Comparison of ENCODE assay signal across 8 mouse cellular contexts in genomic region chr10:78244438-78245224, GRCm38 (mm10). TPM values are rescaled to one million over a fixed set of nuclear protein-coding genes. Genes with fewer than 3 reads are reported as not detected.
DNase-seq lines count a peak whose midpoint lies in the region; ATAC-seq and TF ChIP-seq lines count a peak whose summit lies in the region.

Gene Trappc10 (minus strand): TSS chr10:78244641.

- H3K9ac ChIP-seq in lung, embryonic 16.5 days (ENCODE audit: low read length) = peak within 1 kb of the TSS; percentile 85

- H3K9me3 ChIP-seq in G1E (replicated peaks) = no peaks in the 10 kb centered on the region
- no peaks in the 10 kb centered on the region for H3K9me3 ChIP-seq in lung, embryonic 16.5 days (ENCODE audit: control insufficient read depth, low read length)

- H3K4me1 ChIP-seq in G1E (ENCODE audit: insufficient read depth, low read depth, low read length) = peaks cover 48% of the 10 kb centered on the region
- H3K4me1 ChIP-seq in cerebellum, adult 2 months (ENCODE audit: control insufficient read depth, insufficient read depth, low read length) = 0 out of 2 replicates have a peak, but pooled peaks cover 6% of the 10 kb centered on the region
- H3K4me1 ChIP-seq in lung, embryonic 16.5 days (replicated peaks; ENCODE audit: control insufficient read depth, insufficient read depth, low read length) = peaks cover 13% of the 10 kb centered on the region

- H3K4me3 ChIP-seq in G1E (ENCODE audit: low read depth, low read length) = peak within 1 kb of the TSS; percentile 94
- peak within 1 kb of the TSS; percentile 69 for H3K4me3 ChIP-seq in cerebellum, adult 2 months (replicated peaks; ENCODE audit: insufficient read depth, low read depth, low read length)
- H3K4me3 ChIP-seq in lung, embryonic 16.5 days (ENCODE audit: low read length) = peak within 1 kb of the TSS; percentile 88

- peak; percentile 40; the same call in 1 of the 2 replicates for TF ChIP-seq POLR2A in cerebellum, adult 2 months (IDR thresholded peaks at IDR 0.05; ENCODE audit: borderline replicate concordance, insufficient read depth, low read length)

- peak; percentile 84 for ATAC-seq in G1E (ENCODE audit: extremely low read depth, insufficient number of reproducible peaks, low FRiP score, poor library complexity, severe bottlenecking)
- peak; percentile 74 to 81 for ATAC-seq in hematopoietic stem cell, adult 5-6 weeks (replicated peaks in 1 of 2; ENCODE audit: insufficient read depth in 1 of 2, low FRiP score in 2 of 2, low TSS enrichment in 1 of 2, low read depth in 1 of 2, poor library complexity in 2 of 2, severe bottlenecking in 2 of 2)
- ATAC-seq in lung, embryonic 16.5 days (ENCODE audit: low read depth) = peak; percentile 97

- peak within 1 kb of the TSS; percentile 45 for H3K27ac ChIP-seq in cerebellum, adult 2 months (ENCODE audit: insufficient read depth, low read length)
- H3K27ac ChIP-seq in lung, embryonic 16.5 days (ENCODE audit: low read length) = peak within 1 kb of the TSS; percentile 45; the same call in 1 of the 2 replicates

- WGBS in cerebellum, adult 2 months = under 1% methylated on average over 73 of the region's 74 CpGs
- under 1% methylated on average over 52 of the region's 74 CpGs for WGBS in lung, embryonic 16.5 days

- peaks cover 25% of the 10 kb centered on the region for H3K36me3 ChIP-seq in G1E (replicated peaks)
- no peaks in the 10 kb centered on the region for H3K36me3 ChIP-seq in lung, embryonic 16.5 days (ENCODE audit: control insufficient read depth, insufficient read depth, low read length)

- H3K4me2 ChIP-seq in lung, embryonic 16.5 days (ENCODE audit: low read depth, low read length) = peak within 1 kb of the TSS; percentile 99

- no peak for TF ChIP-seq CTCF in G1E (IDR thresholded peaks at IDR 0.05; ENCODE audit: low read depth, low read length)
- TF ChIP-seq CTCF in cerebellum, adult 2 months (IDR thresholded peaks at IDR 0.05; ENCODE audit: borderline replicate concordance, insufficient read depth, low read depth, low read length) = no peak

- H3K27me3 ChIP-seq in G1E (ENCODE audit: insufficient read depth, low read length) = no peaks in the 10 kb centered on the region
- H3K27me3 ChIP-seq in cerebellum, adult 2 months (ENCODE audit: control insufficient read depth, insufficient read depth, low read length) = no peaks in the 10 kb centered on the region
- no peaks in the 10 kb centered on the region for H3K27me3 ChIP-seq in lung, embryonic 16.5 days (ENCODE audit: control insufficient read depth, insufficient read depth, low read depth, low read length)

- peak; percentile 93 for DNase-seq in G1E (ENCODE audit: low spot score)
- peak; percentile 86 to 87 for DNase-seq in cerebellum, adult 2 months
- peak; percentile 74 for DNase-seq in forelimb bud, embryonic 11.5 days (ENCODE audit: low read depth, low spot score)
- DNase-seq in layer of hippocampus, adult 9-10 months (ENCODE audit: low spot score) = peak; percentile 53
- DNase-seq in ovary, postnatal 10 days (ENCODE audit: low spot score) = peak; percentile 50
- peak; percentile 73 to 80 for DNase-seq in thymus, postnatal 10 days (ENCODE audit: low spot score in 2 of 2)

RNA-seq across cellular contexts. Expression of gene Trappc10, which starts in this region (rescaled TPM):
- 43.5 and 93.6 TPM in 2 replicates for total RNA-seq in G1E (2014; fragmentation: Nextera tagmentation)
- 30.2 and 33.3 TPM in 2 replicates for total RNA-seq in G1E (2017)
- polyA plus RNA-seq in G1E (2012) = 54.7 and 75.1 TPM in 2 replicates
- polyA plus RNA-seq in cerebellum, adult 2 months (2012; rRNA removed) = 74.3 and 75.0 TPM in 2 replicates
- 24.5 and 27.3 TPM in 2 replicates for total RNA-seq in hematopoietic stem cell, adult 5-6 weeks (2017)
- 5.0 and 7.9 TPM in 2 replicates for polyA plus RNA-seq in lung, embryonic 16.5 days (2015; fragmentation: Nextera tagmentation; extraction: Ambion mirVana)

Comparison
In these comparisons a context has a peak if more than half of its experiments do, and no peak if none do; other contexts are left out.
1. Peak in every context shown above with its lines: DNase-seq, ATAC-seq, H3K4me3 ChIP-seq and H3K27ac ChIP-seq.